Mouse (Mus musculus): ENCODE data around the gene Zbtb9. TPM values are rescaled to one million over a fixed set of nuclear protein-coding genes. Genes with fewer than 3 reads are reported as not detected.

Zbtb9 gene
- total and polyA plus RNA-seq, 2 experiments from 2014 or later: 4.0 to 5.4 TPM

DNA sequence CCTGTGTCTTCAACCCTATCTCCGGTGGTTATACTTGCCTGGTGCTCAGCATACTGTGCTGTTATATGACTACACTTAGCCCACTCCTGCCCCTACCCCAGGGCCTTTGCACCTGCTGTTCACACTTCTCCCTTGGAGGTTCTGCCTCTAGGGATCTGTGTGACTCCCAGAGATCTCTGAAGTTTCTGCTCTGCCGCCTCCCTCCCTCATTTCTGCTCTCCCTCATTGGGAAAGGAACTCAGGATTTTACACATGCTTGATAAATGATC is 68.8 kb downstream of the Zbtb9 start:
- no peak overlapping the region for H3K27ac ChIP-seq (ENCODE audit: low read depth)
- TF ChIP-seq CTCF (IDR thresholded peaks at IDR 0.05; ENCODE audit: low read depth): no peak
- TF ChIP-seq EP300 (IDR thresholded peaks at IDR 0.05; ENCODE audit: low read depth): no peak
- H3K4me3 ChIP-seq (ENCODE audit: low read depth, low read length): no peak overlapping the region

GRCm38 (mm10) chr17:27042840-27043239 is 69.9 kb downstream of the Zbtb9 start:
- Histone ChIP-seq H3K9ac (replicated peaks; ENCODE audit: low read depth, low read length) (no peak overlapping the region), H3K36me3 (replicated peaks; ENCODE audit: control insufficient read depth, insufficient read depth, low read length) (no peaks in the 10 kb centered on the region), H3K4me3 (ENCODE audit: low read depth, low read length) (no peak overlapping the region), H3K27me3 (ENCODE audit: control insufficient read depth, insufficient read depth, low read length) (no peaks in the 10 kb centered on the region), H3K4me2 (ENCODE audit: low read depth, low read length) (no peak overlapping the region), H3K27ac (ENCODE audit: low read depth) (no peak overlapping the region), H3K4me1 (ENCODE audit: control insufficient read depth, insufficient read depth) (peaks cover 13% of the 10 kb centered on the region), H3K9me3 (replicated peaks; ENCODE audit: control insufficient read depth, low read length) (no peaks in the 10 kb centered on the region)
- DNase-seq (ENCODE audit: low spot score) (no peak), ATAC-seq (ENCODE audit: insufficient read depth, low read depth) (no peak)
- TF ChIP-seq CTCF (IDR thresholded peaks at IDR 0.05; ENCODE audit: low read depth) (no peak), EP300 (IDR thresholded peaks at IDR 0.05; ENCODE audit: low read depth) (no peak)
- WGBS: 68% methylated on average over 6 of the region's 6 CpGs

More for the DNA sequence above, 68.8 kb downstream of the Zbtb9 start:
- H3K9ac ChIP-seq (replicated peaks; ENCODE audit: low read depth, low read length): no peak overlapping the region
- DNase-seq (ENCODE audit: low spot score): no peak
- no peaks in the 10 kb centered on the region for H3K36me3 ChIP-seq (replicated peaks; ENCODE audit: control insufficient read depth, insufficient read depth, low read length)
- no peak for ATAC-seq (ENCODE audit: insufficient read depth, low read depth)
- peaks cover 13% of the 10 kb centered on the region for H3K4me1 ChIP-seq (ENCODE audit: control insufficient read depth, insufficient read depth)
- no peaks in the 10 kb centered on the region for H3K9me3 ChIP-seq (replicated peaks; ENCODE audit: control insufficient read depth, low read length)
- WGBS: 91% methylated on average over 2 of the region's 2 CpGs
- H3K27me3 ChIP-seq (ENCODE audit: control insufficient read depth, insufficient read depth, low read length): no peaks in the 10 kb centered on the region
- no peak overlapping the region for H3K4me2 ChIP-seq (ENCODE audit: low read depth, low read length)

GRCm38 (mm10) chr17:27045164-27045563 is 72.2 kb downstream of the Zbtb9 start:
- Histone ChIP-seq H3K27ac (ENCODE audit: low read depth) (no peak overlapping the region), H3K4me2 (ENCODE audit: low read depth, low read length) (no peak overlapping the region), H3K36me3 (replicated peaks; ENCODE audit: control insufficient read depth, insufficient read depth, low read length) (no peaks in the 10 kb centered on the region), H3K9me3 (replicated peaks; ENCODE audit: control insufficient read depth, low read length) (no peaks in the 10 kb centered on the region), H3K4me3 (ENCODE audit: low read depth, low read length) (no peak overlapping the region), H3K9ac (replicated peaks; ENCODE audit: low read depth, low read length) (no peak overlapping the region), H3K4me1 (ENCODE audit: control insufficient read depth, insufficient read depth) (no peaks in the 10 kb centered on the region), H3K27me3 (ENCODE audit: control insufficient read depth, insufficient read depth, low read length) (no peaks in the 10 kb centered on the region)
- 90% methylated on average over 6 of the region's 6 CpGs for WGBS
- ATAC-seq (ENCODE audit: insufficient read depth, low read depth) (no peak), DNase-seq (ENCODE audit: low spot score) (no peak)
- TF ChIP-seq CTCF (IDR thresholded peaks at IDR 0.05; ENCODE audit: low read depth) (no peak), EP300 (IDR thresholded peaks at IDR 0.05; ENCODE audit: low read depth) (no peak)

DNA sequence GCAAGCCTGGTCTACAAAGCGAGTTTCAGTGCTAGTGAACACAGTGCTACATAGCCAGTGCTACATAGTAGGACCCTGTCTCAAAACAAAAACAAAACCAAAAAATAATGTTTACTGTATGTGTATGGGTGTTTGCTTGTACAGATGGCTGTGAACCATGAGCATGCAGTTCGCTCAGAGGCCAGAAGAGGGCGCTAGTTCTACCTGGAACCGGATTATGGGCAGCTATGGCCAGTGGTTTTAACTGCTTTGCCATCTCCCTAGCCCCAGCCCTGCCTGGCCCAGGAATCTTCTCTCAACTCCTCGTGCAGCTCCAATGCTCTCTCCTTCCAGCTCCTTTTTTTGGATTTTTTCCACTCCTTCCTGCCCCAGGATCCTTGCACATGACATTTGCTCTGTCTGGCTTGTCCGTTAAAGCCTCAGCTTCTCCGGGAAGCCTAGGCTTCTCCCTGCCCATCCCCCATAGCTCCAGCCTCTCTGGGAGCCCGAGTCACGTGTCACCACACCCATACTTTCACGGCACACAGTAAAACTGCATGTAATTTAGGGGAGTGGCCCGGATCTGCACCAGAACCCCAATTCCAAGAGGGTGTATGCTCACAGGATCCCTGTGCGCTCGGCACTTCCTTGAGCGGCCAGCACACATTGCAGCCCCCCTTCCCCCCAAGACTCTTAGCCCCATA is 74.9 kb downstream of the Zbtb9 start:
- DNase-seq (ENCODE audit: low spot score): no peak
- TF ChIP-seq EP300 (IDR thresholded peaks at IDR 0.05; ENCODE audit: low read depth) (no peak), CTCF (IDR thresholded peaks at IDR 0.05; ENCODE audit: low read depth) (no peak)
- no peak overlapping the region for H3K4me3 ChIP-seq (ENCODE audit: low read depth, low read length)
- 80% methylated on average over 14 of the region's 14 CpGs for WGBS
- no peak overlapping the region for H3K4me2 ChIP-seq (ENCODE audit: low read depth, low read length)
- no peaks in the 10 kb centered on the region for H3K9me3 ChIP-seq (replicated peaks; ENCODE audit: control insufficient read depth, low read length)
- no peaks in the 10 kb centered on the region for H3K36me3 ChIP-seq (replicated peaks; ENCODE audit: control insufficient read depth, insufficient read depth, low read length)
- ATAC-seq (ENCODE audit: insufficient read depth, low read depth): no peak
- H3K27me3 ChIP-seq (ENCODE audit: control insufficient read depth, insufficient read depth, low read length): no peaks in the 10 kb centered on the region
- H3K9ac ChIP-seq (replicated peaks; ENCODE audit: low read depth, low read length): no peak overlapping the region
- H3K4me1 ChIP-seq (ENCODE audit: control insufficient read depth, insufficient read depth): peaks cover 6% of the 10 kb centered on the region; the same call in 1 of the 2 replicates
- H3K27ac ChIP-seq (ENCODE audit: low read depth): peak overlapping the region; percentile 12; the same call in 1 of the 2 replicates

DNA sequence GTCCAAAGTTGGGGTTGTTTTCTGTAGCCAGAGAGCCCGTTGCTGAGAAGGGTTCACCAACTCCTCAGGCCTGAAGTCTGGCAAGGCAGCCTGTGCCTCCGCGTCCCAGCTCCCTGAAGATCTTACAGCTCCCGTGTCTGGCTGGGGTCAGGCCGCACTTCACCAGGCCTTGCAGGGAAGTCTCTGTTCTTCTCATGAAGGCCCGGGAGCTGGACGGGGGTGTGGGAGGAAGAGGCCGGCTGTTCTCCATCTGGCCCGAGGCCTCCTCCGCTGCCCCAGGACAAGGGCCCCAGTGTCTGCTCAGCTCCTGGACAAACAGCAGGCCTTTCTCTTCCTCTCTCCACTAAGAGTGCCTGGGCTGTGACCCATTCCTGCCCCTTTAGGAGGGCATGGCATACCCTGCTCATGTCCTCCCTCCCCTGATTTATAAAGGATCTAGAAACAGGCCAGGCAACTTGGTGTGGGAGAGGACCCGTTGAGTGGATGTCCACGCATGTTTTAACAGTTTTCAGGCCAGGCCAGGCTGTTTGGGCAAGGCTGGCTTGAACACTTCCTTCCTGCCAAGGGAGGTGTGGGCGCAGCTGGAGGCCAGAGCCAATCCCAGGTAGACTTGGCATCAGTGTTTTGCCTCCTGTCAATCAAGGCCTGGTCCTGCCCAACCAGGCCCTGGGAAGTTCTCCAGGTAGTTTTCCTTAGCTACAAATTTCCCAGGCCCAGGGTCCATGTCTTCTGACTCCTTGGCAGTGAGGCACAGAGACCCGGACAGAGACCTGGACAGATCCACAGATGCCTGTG is 75.7 kb downstream of the Zbtb9 start:
- no peak overlapping the region for H3K4me2 ChIP-seq (ENCODE audit: low read depth, low read length)
- 64% methylated on average over 14 of the region's 14 CpGs for WGBS
- H3K27me3 ChIP-seq (ENCODE audit: control insufficient read depth, insufficient read depth, low read length): no peaks in the 10 kb centered on the region
- peaks cover 6% of the 10 kb centered on the region; the same call in 1 of the 2 replicates for H3K4me1 ChIP-seq (ENCODE audit: control insufficient read depth, insufficient read depth)
- no peaks in the 10 kb centered on the region for H3K36me3 ChIP-seq (replicated peaks; ENCODE audit: control insufficient read depth, insufficient read depth, low read length)
- H3K9me3 ChIP-seq (replicated peaks; ENCODE audit: control insufficient read depth, low read length): no peaks in the 10 kb centered on the region
- DNase-seq (ENCODE audit: low spot score): no peak
- TF ChIP-seq EP300 (IDR thresholded peaks at IDR 0.05; ENCODE audit: low read depth): no peak
- TF ChIP-seq CTCF (IDR thresholded peaks at IDR 0.05; ENCODE audit: low read depth): no peak
- H3K9ac ChIP-seq (replicated peaks; ENCODE audit: low read depth, low read length): no peak overlapping the region
- H3K4me3 ChIP-seq (ENCODE audit: low read depth, low read length): no peak overlapping the region
- ATAC-seq (ENCODE audit: insufficient read depth, low read depth): no peak
- peak overlapping the region; percentile 12 for H3K27ac ChIP-seq (ENCODE audit: low read depth)
